Mouse (Mus musculus) testis, adult 10 weeks (tissue): ENCODE results near the gene Olfr61. TPM values are rescaled to one million over a fixed set of nuclear protein-coding genes. Genes with fewer than 3 reads are reported as not detected.

Experiments used
- polyA plus RNA-seq: library from polyadenylated mRNA; stranded (reverse); fragments of 350-450 nt; fragmentation: Illumina TruSeq; extraction: RNeasy Lipid Tissue Mini Kit (QIAGEN cat#74804); gene quantifications from one replicate; pipeline ENCODE4 v1.2.3, GENCODE M21; 2014; ENCODE audit warnings: low read depth, low replicate concordance

The Olfr61 gene
- polyA plus RNA-seq: not detected

GRCm38 (mm10) chr7:140628670-140629069, at the start of gene Olfr61:
TSS of gene Olfr61 (plus strand) at chr7:140628970.

DNA sequence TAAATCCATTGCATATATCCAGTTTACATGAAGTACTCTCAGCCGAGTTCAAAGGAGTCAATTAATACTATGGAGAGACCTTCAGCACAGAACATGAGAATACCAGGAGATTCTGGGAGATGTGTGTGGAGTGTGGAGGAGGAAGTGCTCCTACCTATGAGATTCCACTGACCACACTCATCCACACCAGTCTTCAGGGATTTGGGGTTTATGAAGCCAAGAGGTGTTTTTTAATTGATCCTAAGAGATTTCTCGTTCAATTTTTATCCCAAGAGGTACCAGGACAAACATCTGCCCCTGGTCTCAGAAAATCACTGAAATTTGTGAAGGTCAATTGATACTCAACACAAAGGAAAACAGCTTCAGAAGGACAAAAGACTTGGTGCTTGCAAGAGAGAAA, 27.8 kb upstream of the Olfr61 start, which contains the start of gene Olfr46:
Olfr46 (plus strand) TSS at position 301 of the 400 bp plus-strand sequence.

GRCm38 (mm10) chr7:140646152-140646551, 17.4 kb downstream of the Olfr61 start, which contains the start of gene Olfr53:
TSS of gene Olfr53 (plus strand) at chr7:140646452.

DNA sequence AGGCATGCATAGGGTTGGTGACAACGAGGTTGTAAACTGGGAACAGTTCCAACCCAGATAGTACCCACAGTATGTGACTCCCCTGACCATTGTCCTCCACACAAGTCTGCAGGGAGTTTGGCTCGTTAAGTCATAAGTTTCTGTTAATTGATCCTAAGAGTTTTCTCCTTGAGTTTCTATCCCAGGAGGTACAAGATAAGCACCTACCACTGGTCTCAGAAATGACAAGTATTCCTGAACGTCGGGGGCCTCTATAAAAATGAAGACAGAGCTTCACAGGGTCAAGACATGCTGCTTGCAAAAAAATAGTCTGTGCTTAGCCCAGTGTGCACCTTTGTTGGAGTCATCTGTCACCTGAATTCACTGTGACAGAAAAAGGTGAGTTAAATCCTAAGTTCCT, 30.9 kb downstream of the Olfr61 start, which contains the start of gene Olfr539:
Olfr539 (plus strand) TSS at position 301 of the 400 bp plus-strand sequence.

GRCm38 (mm10) chr7:140681651-140682050, 52.9 kb downstream of the Olfr61 start, which contains the start of gene Olfr45:
TSS of gene Olfr45 (plus strand) at chr7:140681951.

Other genes starting within 250 kb of the Olfr61 start
- gene Olfr531, start 226.1 kb upstream of the Olfr61 start, polyA plus RNA-seq: not detected
- gene Olfr532, start 207.3 kb upstream of the Olfr61 start, polyA plus RNA-seq: not detected
- gene Olfr533, start 165.6 kb upstream of the Olfr61 start, polyA plus RNA-seq: not detected
- not detected for gene Olfr535, start 144.8 kb upstream of the Olfr61 start, polyA plus RNA-seq
- gene Olfr536, start 121.6 kb upstream of the Olfr61 start, polyA plus RNA-seq: not detected
- not detected for gene Olfr538, start 61.1 kb upstream of the Olfr61 start, polyA plus RNA-seq
- gene Olfr46, start 27.7 kb upstream of the Olfr61 start, polyA plus RNA-seq: 0.69 TPM
- gene Olfr53, start 17.5 kb downstream of the Olfr61 start, polyA plus RNA-seq: not detected
- gene Olfr539, start 31.0 kb downstream of the Olfr61 start, polyA plus RNA-seq: 0.08 TPM
- not detected for gene Olfr45, start 53.0 kb downstream of the Olfr61 start, polyA plus RNA-seq
- gene Olfr541, start 68.3 kb downstream of the Olfr61 start, polyA plus RNA-seq: not detected
- gene Cyp2e1, start 134.8 kb downstream of the Olfr61 start, polyA plus RNA-seq: 1.8 TPM
- gene Syce1, start 158.9 kb downstream of the Olfr61 start, polyA plus RNA-seq: 395 TPM
- gene Zfp941, start 193.2 kb downstream of the Olfr61 start, polyA plus RNA-seq: 5.9 TPM
- not detected for gene Urah, start 206.0 kb downstream of the Olfr61 start, polyA plus RNA-seq
- gene Scgb1c1, start 216.6 kb downstream of the Olfr61 start, polyA plus RNA-seq: not detected
- 8.1 TPM for gene Odf3, start 218.8 kb downstream of the Olfr61 start, polyA plus RNA-seq
- not detected for gene Gm45785, start 227.4 kb downstream of the Olfr61 start, polyA plus RNA-seq
- 2.5 TPM for gene Ric8a, start 228.0 kb downstream of the Olfr61 start, polyA plus RNA-seq
- gene Bet1l, start 228.6 kb downstream of the Olfr61 start, polyA plus RNA-seq: 4.3 TPM